Mouse (Mus musculus): Measurements from ENCODE around the gene Amfr. TPM values are rescaled to one million over a fixed set of nuclear protein-coding genes. Genes with fewer than 3 reads are reported as not detected.
"Not testable (repeated sequence)": the region's sequence is repeated elsewhere in the genome, so short reads cannot be mapped to it uniquely, and the experiment has no call there.

Amfr gene
- 67.2 and 71.1 TPM in 2 replicates for polyA plus RNA-seq (2016; fragmentation: Nextera tagmentation; extraction: Ambion mirVana)

DNA sequence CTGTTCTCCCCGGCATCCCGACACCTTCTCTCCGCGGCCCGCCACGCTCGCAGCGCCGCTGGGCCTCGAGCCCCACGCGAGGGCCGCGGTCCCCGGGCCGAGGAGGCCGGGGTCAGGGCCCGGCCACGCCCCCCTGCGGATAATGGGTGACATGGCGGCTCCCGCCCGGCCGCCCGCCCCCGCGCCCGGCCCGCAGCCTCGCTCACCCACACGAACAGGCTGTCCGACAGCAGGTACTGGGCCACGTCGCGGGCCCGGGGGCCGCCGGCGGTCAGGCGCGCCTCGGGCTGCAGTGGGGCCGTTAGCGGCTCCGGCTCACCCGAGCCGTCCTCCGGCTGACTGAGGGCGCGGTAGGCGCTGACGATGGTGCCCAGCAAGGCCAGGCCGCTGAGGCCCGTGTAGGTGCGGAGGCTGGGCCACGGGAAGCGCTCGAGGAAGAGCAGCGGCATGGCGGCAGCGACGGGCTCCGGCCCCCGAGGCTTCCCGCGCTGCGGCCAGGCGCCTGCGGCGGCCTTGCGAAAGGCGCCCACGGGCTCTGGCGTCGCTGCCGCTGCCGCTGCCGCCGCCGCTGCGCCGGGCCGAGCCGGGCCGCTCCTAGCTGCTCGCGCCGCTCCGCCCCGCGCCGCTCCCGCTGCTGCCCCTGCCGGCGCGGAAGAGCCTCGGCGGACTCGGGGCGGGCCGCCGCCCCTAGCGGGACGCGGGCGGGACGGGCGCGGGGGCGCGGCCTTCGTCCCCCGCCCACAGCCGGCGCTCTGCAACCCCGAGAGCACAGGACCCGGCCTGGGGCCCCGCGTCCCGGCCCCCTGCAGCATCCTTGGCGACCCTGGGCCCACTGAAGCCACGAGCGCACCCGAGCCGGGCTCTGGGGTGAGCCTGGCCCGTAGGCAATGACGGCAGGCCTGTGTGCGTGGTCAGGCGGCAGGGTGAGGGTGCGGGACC, at the start of gene Amfr:
Gene Amfr, minus strand, starts transcription at position 830 of the 939 bp plus-strand sequence.
- Histone ChIP-seq H3K4me1 (replicated peaks) (peaks cover 30% of the 10 kb centered on the region), H3K27ac (ENCODE audit: poor library complexity, severe bottlenecking) (peak within 1 kb of the TSS; percentile 93), H3K9me3 (replicated peaks) (no peaks in the 10 kb centered on the region), H3K9ac (peak within 1 kb of the TSS; percentile 93), H3K36me3 (0 out of 2 replicates have a peak, but pooled peaks cover 2% of the 10 kb centered on the region), H3K4me2 (peak within 1 kb of the TSS; percentile 88), H3K27me3 (replicated peaks) (no peaks in the 10 kb centered on the region), H3K4me3 (peak within 1 kb of the TSS; percentile 80)
- under 1% methylated on average over 104 of the region's 130 CpGs for WGBS
- ATAC-seq (ENCODE audit: insufficient number of reproducible peaks, low FRiP score), result peak; percentile 94

DNA sequence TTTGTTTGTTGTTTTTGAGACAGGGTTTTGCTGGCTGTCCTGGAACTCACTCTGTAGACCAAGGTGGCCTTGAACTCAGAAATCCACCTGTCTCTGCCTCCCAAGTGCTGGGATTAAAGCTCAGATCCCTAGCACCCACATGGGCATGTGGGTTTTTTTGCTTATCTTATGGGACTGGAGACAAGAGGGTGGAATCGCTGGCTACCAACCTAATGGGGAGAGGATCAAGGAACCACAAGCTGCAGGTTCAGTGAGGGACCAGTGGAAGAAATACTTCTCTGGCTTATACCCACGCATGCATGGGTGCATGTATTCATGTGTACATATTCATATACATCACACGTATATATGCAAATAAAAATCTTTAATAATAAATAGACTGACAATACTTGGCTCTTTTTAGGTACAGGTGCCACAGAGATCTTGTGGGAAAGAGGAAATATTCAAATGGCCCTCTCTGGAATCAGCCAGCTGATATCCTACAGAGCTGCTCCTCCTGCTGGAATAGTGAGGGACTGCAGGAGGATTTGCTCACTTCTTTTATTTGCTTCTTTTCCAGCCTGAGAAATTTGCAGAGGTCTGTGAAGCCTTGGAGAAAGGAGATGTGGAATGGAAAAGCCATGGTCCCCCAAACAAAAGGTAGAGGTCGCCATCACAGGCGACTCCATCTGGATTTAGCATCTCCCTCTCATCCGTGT, 44.7 kb upstream of the Amfr start:
- Histone ChIP-seq H3K27me3 (replicated peaks) (no peaks in the 10 kb centered on the region), H3K9me3 (replicated peaks) (no peaks in the 10 kb centered on the region), H3K27ac (ENCODE audit: poor library complexity, severe bottlenecking) (no peak overlapping the region), H3K9ac (no peak overlapping the region), H3K4me3 (no peak overlapping the region), H3K36me3 (peaks cover 40% of the 10 kb centered on the region), H3K4me1 (replicated peaks) (no peaks in the 10 kb centered on the region), H3K4me2 (no peak overlapping the region)
- WGBS, result 57% methylated on average over 6 of the region's 6 CpGs
- ATAC-seq (ENCODE audit: insufficient number of reproducible peaks, low FRiP score), result no peak

DNA sequence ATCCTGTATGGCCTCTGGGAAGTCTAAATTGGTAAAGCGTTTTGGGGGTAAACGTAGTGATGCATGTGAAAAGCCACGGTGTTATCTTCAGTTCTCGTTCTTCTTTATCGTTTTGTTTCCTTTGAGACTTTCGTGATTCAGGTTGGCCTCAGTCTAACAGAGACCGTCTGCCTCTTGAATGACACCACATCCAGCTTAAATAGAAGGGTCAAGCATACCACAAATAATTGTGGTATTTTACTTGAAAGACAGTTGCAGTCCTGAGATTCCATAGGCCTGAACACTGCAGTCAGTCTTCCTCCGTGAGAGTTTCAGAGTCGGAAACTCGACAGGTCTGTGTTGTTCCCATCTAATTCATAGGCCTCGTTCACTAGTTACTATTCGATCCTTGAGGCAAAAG, 40.1 kb upstream of the Amfr start:
- H3K27ac ChIP-seq (ENCODE audit: poor library complexity, severe bottlenecking), result no peak overlapping the region
- no peaks in the 10 kb centered on the region for H3K9me3 ChIP-seq (replicated peaks)
- no peaks in the 10 kb centered on the region for H3K4me1 ChIP-seq (replicated peaks)
- H3K27me3 ChIP-seq (replicated peaks), result no peaks in the 10 kb centered on the region
- H3K36me3 ChIP-seq, result peaks cover 25% of the 10 kb centered on the region
- H3K4me2 ChIP-seq, result no peak overlapping the region
- H3K4me3 ChIP-seq, result no peak overlapping the region
- H3K9ac ChIP-seq, result no peak overlapping the region
- 66% methylated on average over 12 of the region's 12 CpGs for WGBS
- ATAC-seq (ENCODE audit: insufficient number of reproducible peaks, low FRiP score), result no peak

DNA sequence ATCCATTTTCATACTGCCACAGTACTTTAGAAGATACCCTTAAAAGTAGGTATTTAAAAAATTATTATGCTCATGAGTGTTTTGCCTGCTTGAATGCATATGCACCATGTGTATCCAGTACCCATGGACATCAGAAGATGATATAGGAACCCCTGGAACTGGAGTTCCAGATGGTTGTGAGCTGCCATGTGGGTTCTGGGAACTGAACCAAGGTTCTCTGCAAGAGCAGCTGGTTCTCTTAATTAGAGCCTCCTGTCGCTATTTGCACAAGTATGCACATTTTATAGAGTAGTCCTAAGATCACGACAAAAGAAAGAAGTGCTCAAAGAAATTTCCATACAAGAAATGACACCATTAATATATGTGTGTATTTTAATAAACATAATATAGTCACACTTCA, 35.2 kb upstream of the Amfr start:
- WGBS, result 92% methylated on average over 2 of the region's 2 CpGs
- Histone ChIP-seq H3K9ac (no peak overlapping the region), H3K36me3 (peaks cover 8% of the 10 kb centered on the region), H3K9me3 (replicated peaks) (no peaks in the 10 kb centered on the region), H3K27ac (ENCODE audit: poor library complexity, severe bottlenecking) (no peak overlapping the region), H3K27me3 (replicated peaks) (no peaks in the 10 kb centered on the region), H3K4me3 (no peak overlapping the region), H3K4me2 (no peak overlapping the region), H3K4me1 (replicated peaks) (no peaks in the 10 kb centered on the region)
- ATAC-seq (ENCODE audit: insufficient number of reproducible peaks, low FRiP score), result no peak

DNA sequence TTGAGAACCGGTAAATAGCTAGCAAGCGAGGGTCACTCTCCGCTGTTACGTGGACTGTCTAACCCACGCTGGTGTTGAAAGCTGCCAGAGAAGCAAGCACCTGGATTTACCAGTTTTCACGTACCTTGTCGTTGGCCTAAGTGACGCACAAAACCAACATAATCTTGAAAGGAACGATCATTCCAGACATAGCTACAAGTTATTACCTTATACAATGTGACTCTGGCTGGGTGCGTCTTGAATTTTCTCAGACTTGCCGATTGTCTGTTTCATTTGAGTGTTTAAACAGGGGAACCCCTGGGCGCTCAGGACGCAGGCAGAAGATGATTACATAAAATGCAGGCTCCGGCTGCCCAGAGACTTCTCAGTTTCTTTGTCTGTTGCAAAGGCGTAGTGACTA, 25.2 kb upstream of the Amfr start:
- H3K9me3 ChIP-seq (replicated peaks), result no peaks in the 10 kb centered on the region
- peak overlapping the region; percentile 77 for H3K9ac ChIP-seq
- WGBS, result 9% methylated on average over 15 of the region's 15 CpGs
- peak overlapping the region; percentile 88 for H3K4me2 ChIP-seq
- peaks cover 29% of the 10 kb centered on the region for H3K4me1 ChIP-seq (replicated peaks)
- peak overlapping the region; percentile 85 for H3K4me3 ChIP-seq
- H3K27me3 ChIP-seq (replicated peaks), result no peaks in the 10 kb centered on the region
- H3K27ac ChIP-seq (ENCODE audit: poor library complexity, severe bottlenecking), result no peak overlapping the region
- no peak for ATAC-seq (ENCODE audit: insufficient number of reproducible peaks, low FRiP score)
- peaks cover 3% of the 10 kb centered on the region for H3K36me3 ChIP-seq

DNA sequence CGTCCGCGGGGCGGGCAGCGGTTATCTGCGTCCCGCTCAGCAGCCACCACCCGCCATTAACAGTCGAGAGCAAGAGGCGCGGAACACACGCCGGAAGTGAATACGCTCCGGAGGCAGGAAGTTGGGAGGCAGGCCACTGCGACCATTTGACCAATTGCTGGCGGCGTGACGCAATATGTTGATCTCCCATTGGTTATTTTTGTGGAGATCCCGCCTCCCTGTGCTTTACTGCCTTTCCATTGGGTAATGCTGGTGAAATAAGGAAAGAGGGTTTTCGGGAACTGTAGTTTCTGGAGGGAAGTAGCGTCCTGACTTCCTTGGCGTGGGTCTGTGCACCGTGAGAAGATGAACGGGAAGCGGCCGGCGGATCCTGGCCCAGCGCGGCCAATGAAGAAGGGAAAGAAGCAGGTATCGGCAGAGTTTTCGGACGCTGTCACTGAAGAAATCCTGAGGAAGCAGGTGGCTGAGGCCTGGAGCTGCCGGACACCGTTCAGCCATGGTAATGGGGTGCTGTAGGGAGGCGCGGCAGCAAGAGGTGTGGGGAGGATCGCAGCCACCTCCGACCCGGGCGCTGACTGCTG, 24.4 kb upstream of the Amfr start, which contains the start of the genes Nudt21 and Ogfod1:
Gene Nudt21, minus strand, starts transcription at position 88 of the 581 bp plus-strand sequence.
Gene Ogfod1, plus strand, starts transcription at position 255 of the 581 bp plus-strand sequence.
- under 1% methylated on average over 41 of the region's 41 CpGs for WGBS
- H3K9me3 ChIP-seq (replicated peaks), result no peaks in the 10 kb centered on the region
- peak within 1 kb of the TSS; percentile 92 for H3K4me2 ChIP-seq
- peak within 1 kb of the TSS; percentile 83 for H3K27ac ChIP-seq (ENCODE audit: poor library complexity, severe bottlenecking)
- H3K9ac ChIP-seq, result peak within 1 kb of the TSS; percentile 81
- peak within 1 kb of the TSS; percentile 85 for H3K4me3 ChIP-seq
- H3K4me1 ChIP-seq (replicated peaks), result peaks cover 34% of the 10 kb centered on the region
- no peaks in the 10 kb centered on the region for H3K27me3 ChIP-seq (replicated peaks)
- no peaks in the 10 kb centered on the region; the same call in 1 of the 2 replicates for H3K36me3 ChIP-seq
- peak; percentile 99 for ATAC-seq (ENCODE audit: insufficient number of reproducible peaks, low FRiP score)

DNA sequence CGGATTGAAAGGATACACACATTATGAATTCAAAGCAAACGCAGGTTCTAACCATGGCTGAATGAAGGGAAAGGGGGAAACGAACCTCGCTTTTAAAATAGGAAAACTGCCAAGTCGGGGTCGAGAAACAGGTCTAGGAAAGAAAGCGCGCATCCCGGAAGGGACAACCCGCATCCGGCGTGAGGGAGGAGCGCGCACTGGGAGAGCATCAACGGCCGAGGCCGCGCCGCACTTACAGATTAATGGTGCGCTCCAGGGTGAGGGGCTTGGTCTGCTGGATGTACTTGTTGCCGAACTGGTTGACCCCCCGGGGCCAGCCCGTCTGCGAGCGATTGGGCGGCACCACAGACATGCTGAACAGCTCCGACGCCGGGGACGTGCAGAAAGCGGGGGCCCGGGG, 23.9 kb upstream of the Amfr start:
- H3K9me3 ChIP-seq (replicated peaks), result not testable (repeated sequence)
- under 1% methylated on average over 31 of the region's 32 CpGs for WGBS

DNA sequence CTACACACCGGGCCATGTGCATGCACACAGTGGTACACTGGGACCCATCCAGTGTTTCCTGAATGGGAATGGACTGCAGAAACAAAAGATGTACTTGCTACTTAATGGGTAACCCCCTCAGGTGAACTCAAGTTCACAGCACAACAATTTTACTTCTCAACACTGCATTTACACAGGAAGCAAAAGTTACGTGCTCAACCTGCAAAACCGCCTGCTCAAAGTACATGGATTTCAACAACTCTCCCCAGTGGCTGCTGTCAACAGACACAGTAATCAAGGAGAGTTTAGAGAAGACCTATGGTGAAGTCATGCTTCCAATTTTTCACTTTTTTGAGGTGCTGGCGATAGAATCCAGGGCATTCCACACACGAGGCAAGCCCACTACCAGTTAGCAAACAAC, 22.6 kb upstream of the Amfr start:
- ATAC-seq (ENCODE audit: insufficient number of reproducible peaks, low FRiP score), result no peak
- Histone ChIP-seq H3K27me3 (replicated peaks) (no peaks in the 10 kb centered on the region), H3K27ac (ENCODE audit: poor library complexity, severe bottlenecking) (no peak overlapping the region), H3K9me3 (replicated peaks) (no peaks in the 10 kb centered on the region), H3K9ac (peak overlapping the region; percentile 7; the same call in 1 of the 2 replicates), H3K36me3 (peaks cover 10% of the 10 kb centered on the region), H3K4me2 (peak overlapping the region; percentile 53), H3K4me3 (peak overlapping the region; percentile 17), H3K4me1 (replicated peaks) (peaks cover 34% of the 10 kb centered on the region)
- WGBS, result 52% methylated on average over 5 of the region's 5 CpGs

More for the DNA sequence above, 23.9 kb upstream of the Amfr start:
- ATAC-seq (ENCODE audit: insufficient number of reproducible peaks, low FRiP score), result peak; percentile 90
- peak overlapping the region; percentile 92 for H3K4me2 ChIP-seq
- H3K9ac ChIP-seq, result peak overlapping the region; percentile 81
- H3K4me3 ChIP-seq, result peak overlapping the region; percentile 85
- H3K36me3 ChIP-seq; H3K27me3 ChIP-seq (replicated peaks): not testable (repeated sequence)
- H3K27ac ChIP-seq (ENCODE audit: poor library complexity, severe bottlenecking), result peak overlapping the region; percentile 83
- peaks cover 34% of the 10 kb centered on the region for H3K4me1 ChIP-seq (replicated peaks)

DNA sequence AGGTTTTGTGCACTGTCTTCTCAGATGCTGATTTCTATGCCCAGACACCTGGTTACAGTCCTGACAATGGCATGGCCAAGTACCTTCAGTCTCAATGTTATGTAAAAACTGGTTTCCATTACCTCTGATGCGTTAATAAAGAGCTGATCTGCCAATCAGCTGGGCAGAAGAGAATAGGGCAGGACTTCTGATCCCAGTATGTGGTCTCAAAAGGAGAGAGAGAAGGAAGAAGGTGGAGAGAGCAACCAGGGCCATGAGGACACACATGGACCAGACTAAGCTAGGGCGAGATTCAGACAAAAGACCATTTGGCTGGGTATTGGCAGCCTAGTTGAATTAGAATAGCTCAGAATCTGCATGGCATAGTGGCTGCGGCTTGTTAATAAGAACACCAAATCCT, 21.0 kb upstream of the Amfr start:
- Histone ChIP-seq H3K9ac (no peak overlapping the region), H3K36me3 (peaks cover 26% of the 10 kb centered on the region), H3K4me2 (no peak overlapping the region), H3K9me3 (replicated peaks) (no peaks in the 10 kb centered on the region), H3K4me3 (no peak overlapping the region), H3K27me3 (replicated peaks) (no peaks in the 10 kb centered on the region), H3K27ac (ENCODE audit: poor library complexity, severe bottlenecking) (no peak overlapping the region), H3K4me1 (replicated peaks) (peaks cover 34% of the 10 kb centered on the region)
- ATAC-seq (ENCODE audit: insufficient number of reproducible peaks, low FRiP score), result no peak
- 87% methylated on average over 3 of the region's 3 CpGs for WGBS

DNA sequence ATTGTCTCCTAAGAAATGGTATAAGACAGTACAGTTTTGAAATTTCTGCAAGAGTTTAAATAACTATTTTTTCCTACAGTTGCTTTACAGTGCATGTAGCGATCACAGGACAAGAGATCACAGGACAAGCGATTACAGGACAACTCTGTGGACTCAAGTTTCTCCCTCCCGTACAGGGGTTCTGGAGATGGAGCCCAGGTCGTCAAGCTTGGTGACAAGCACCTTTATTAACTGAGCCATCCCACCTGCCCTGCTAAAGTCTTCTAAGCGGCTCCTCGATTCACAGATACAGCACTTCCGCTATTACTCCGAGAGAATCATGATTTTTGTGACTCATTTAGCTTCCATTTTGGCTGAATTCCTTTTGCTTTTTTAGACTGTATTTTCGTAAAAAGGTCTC, 17.1 kb upstream of the Amfr start:
- Histone ChIP-seq H3K27me3 (replicated peaks) (no peaks in the 10 kb centered on the region), H3K9ac (no peak overlapping the region), H3K4me2 (no peak overlapping the region), H3K9me3 (replicated peaks) (no peaks in the 10 kb centered on the region), H3K4me1 (replicated peaks) (peaks cover 20% of the 10 kb centered on the region), H3K36me3 (peaks cover 59% of the 10 kb centered on the region), H3K27ac (ENCODE audit: poor library complexity, severe bottlenecking) (no peak overlapping the region), H3K4me3 (no peak overlapping the region)
- 95% methylated on average over 9 of the region's 9 CpGs for WGBS
- ATAC-seq (ENCODE audit: insufficient number of reproducible peaks, low FRiP score), result no peak

DNA sequence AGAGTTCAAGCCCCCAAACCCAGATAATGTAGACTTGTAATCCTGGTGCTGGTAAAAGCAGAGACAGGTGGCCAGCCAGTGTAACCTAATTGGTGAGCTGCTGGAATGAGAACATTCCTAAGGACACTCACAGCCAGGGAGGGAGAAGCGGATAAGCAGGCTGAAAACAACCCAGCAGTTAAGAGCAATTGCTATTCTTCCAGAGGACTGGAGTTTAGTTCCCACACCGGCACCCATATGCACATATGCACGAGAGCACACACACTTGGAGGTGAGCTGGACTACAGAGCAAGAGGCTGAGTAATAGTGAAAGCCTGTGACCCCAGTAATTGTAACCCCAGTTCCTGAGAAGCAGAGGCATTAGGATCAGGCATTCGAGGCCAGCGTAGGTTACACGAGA, 11.3 kb upstream of the Amfr start:
- 90% methylated on average over 6 of the region's 6 CpGs for WGBS
- no peak overlapping the region for H3K4me2 ChIP-seq
- H3K27ac ChIP-seq (ENCODE audit: poor library complexity, severe bottlenecking), result no peak overlapping the region
- no peaks in the 10 kb centered on the region for H3K4me1 ChIP-seq (replicated peaks)
- no peak overlapping the region for H3K9ac ChIP-seq
- ATAC-seq (ENCODE audit: insufficient number of reproducible peaks, low FRiP score), result no peak
- H3K4me3 ChIP-seq, result no peak overlapping the region
- no peaks in the 10 kb centered on the region for H3K27me3 ChIP-seq (replicated peaks)
- H3K36me3 ChIP-seq, result peaks cover 79% of the 10 kb centered on the region
- H3K9me3 ChIP-seq (replicated peaks), result no peaks in the 10 kb centered on the region
